Mouse (Mus musculus) hindbrain, postnatal 0 days (tissue): ENCODE results near the gene Fam133b. TPM values are rescaled to one million over a fixed set of nuclear protein-coding genes. Genes with fewer than 3 reads are reported as not detected.

ENCODE experiments used
- ATAC-seq: fragments of 200-750 bp; cut with Nextera tagmentation; 2 replicates; pipeline ENCODE4 v1.8.0; 2017; ENCODE audit warnings: mild to moderate bottlenecking, moderate TSS enrichment, moderate library complexity
- DNase-seq: peaks from one replicate; pipeline ENCODE4 v3.0.0-alpha.2; 2015; ENCODE audit warnings: low spot score
- H3K27ac ChIP-seq: fragments of 300-500 bp; sonication (generic); 2 replicates; pipeline ENCODE4 v1.5.1; 2014; ENCODE audit warnings: mild to moderate bottlenecking
- H3K27me3 ChIP-seq: fragments of 300-500 bp; sonication (generic); 2 replicates; pipeline ENCODE4 v1.6.1; 2014; ENCODE audit warnings: low read length, mixed read lengths; ENCODE audit not compliant: insufficient read depth
- H3K36me3 ChIP-seq: fragments of 300-500 bp; sonication (generic); 2 replicates; pipeline ENCODE4 v1.6.1; 2014; ENCODE audit warnings: low read length, mixed read lengths; ENCODE audit not compliant: insufficient read depth
- H3K4me1 ChIP-seq: fragments of 300-500 bp; sonication (generic); 2 replicates; pipeline ENCODE4 v1.6.1; 2014; ENCODE audit warnings: antibody characterized with exemption, low read length, mixed read lengths; ENCODE audit not compliant: insufficient read depth
- H3K4me2 ChIP-seq: fragments of 300-500 bp; sonication (generic); 2 replicates; pipeline ENCODE4 v1.6.1; 2014; ENCODE audit warnings: low read depth, mild to moderate bottlenecking, low read length, moderate library complexity, mixed read lengths
- H3K4me3 ChIP-seq: fragments of 300-500 bp; sonication (generic); 2 replicates; pipeline ENCODE4 v1.5.1; 2014; ENCODE audit warnings: low read length
- H3K9ac ChIP-seq: fragments of 300-500 bp; sonication (generic); replicated peaks from 2 replicates; pipeline ENCODE4 v1.6.1; 2014; ENCODE audit warnings: mild to moderate bottlenecking, low read length, moderate library complexity, mixed read lengths
- H3K9me3 ChIP-seq: fragments of 300-500 bp; sonication (generic); 2 replicates; pipeline ENCODE4 v1.6.1; 2016; ENCODE audit warnings: low read length, mixed read lengths
- CTCF ChIP-seq: IDR thresholded peaks from 2 replicates; pipeline ENCODE4 v1.5.1; 2016; ENCODE audit warnings: antibody characterized with exemption, control low read depth, low read depth
- WGBS: fragments of 180-500 bp; shearing (Covaris S2); extraction: QIAGEN DNeasy Blood & Tissue Kit; methylation state at CpG from one replicate; pipeline ENCODE4 v1.1.7; 2014; 5-methylcytosine and 5-hydroxymethylcytosine counted together
- polyA plus RNA-seq: library from polyadenylated mRNA; unstranded; fragments of >200 nt; fragmentation: Nextera tagmentation; extraction: Ambion mirVana; gene quantifications from 2 replicates; pipeline ENCODE4 v1.2.1, GENCODE M21; 2015
- total RNA-seq: library from RNA; depleted of rRNA; stranded (reverse); fragments of >200 nt; gene quantifications from 2 replicates; pipeline ENCODE4 v1.2.3, GENCODE M21; 2014

The Fam133b gene
- total and polyA plus RNA-seq, 2 experiments from 2014 or later = 20.9 to 25.6 TPM

DNA sequence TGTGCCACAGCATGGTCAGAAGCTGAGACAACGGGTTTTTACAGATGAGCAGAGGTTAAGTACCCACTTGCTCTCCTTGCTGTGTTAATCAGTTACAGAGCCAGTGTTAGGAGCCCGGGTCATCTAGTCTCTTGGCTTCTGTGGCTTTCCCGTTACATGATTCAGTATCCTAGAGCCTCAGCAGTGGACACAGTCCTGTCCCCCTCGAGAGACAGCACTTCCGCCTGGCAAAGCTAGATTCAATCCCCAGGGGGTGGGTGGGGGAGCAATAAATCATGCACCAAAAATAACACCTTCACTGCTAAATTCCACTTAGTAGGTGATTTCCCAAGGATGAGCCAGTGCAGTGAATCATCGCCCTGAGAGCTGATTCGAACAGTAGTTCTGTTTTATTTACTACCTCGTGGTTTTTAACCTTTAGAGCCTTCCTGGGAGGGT is 42.0 kb upstream of the Fam133b start:
- no peaks in the 10 kb centered on the region for H3K36me3 ChIP-seq
- H3K4me3 ChIP-seq = no peak overlapping the region
- H3K9ac ChIP-seq = no peak overlapping the region
- H3K27me3 ChIP-seq = no peaks in the 10 kb centered on the region
- 53% methylated on average over 8 of the region's 8 CpGs for WGBS
- no peaks in the 10 kb centered on the region for H3K9me3 ChIP-seq
- DNase-seq (no peak), ATAC-seq (no peak)
- H3K4me2 ChIP-seq = no peak overlapping the region
- no peaks in the 10 kb centered on the region for H3K4me1 ChIP-seq
- no peak for TF ChIP-seq CTCF
- H3K27ac ChIP-seq = no peak overlapping the region

DNA sequence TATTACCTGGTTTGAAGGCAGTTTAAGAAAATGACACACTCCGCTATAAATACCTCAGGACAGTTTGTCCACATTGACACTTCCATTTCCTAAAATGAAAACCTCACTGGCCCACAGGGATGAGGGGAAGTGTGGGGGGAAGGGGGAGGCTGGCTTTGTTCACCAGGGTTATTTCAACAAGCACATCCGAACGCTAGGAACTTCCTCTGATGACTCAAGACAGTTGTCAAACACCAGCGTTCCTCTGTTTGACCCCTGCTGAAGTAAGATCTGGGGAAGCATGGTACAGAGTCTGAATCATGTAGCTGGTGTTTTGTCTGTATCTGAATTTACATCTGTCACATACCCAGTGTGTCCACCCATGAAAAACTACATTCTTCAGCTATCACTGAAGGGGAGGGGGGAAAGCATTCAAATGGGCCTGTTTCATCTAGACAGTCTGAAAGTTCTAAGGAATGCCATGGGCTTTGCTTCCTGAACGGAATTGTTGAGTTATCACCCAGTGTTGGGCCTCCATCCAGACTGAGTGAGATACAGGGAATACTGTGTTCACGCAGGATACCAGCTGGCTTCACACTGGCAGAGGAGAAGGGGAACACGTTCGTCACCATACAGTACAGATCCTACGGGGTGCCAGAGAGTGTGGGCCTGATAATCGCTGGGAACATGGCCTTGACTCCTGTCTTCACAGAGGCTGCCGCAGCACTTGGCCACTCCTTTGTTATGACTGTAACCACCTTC is 40.9 kb upstream of the Fam133b start:
- no peaks in the 10 kb centered on the region for H3K9me3 ChIP-seq
- no peak overlapping the region for H3K4me3 ChIP-seq
- no peak for TF ChIP-seq CTCF
- H3K9ac ChIP-seq = no peak overlapping the region
- DNase-seq (no peak), ATAC-seq (no peak)
- H3K27ac ChIP-seq = no peak overlapping the region
- no peak overlapping the region for H3K4me2 ChIP-seq
- WGBS = 58% methylated on average over 11 of the region's 11 CpGs
- no peaks in the 10 kb centered on the region for H3K27me3 ChIP-seq
- no peaks in the 10 kb centered on the region for H3K4me1 ChIP-seq
- H3K36me3 ChIP-seq = no peaks in the 10 kb centered on the region

DNA sequence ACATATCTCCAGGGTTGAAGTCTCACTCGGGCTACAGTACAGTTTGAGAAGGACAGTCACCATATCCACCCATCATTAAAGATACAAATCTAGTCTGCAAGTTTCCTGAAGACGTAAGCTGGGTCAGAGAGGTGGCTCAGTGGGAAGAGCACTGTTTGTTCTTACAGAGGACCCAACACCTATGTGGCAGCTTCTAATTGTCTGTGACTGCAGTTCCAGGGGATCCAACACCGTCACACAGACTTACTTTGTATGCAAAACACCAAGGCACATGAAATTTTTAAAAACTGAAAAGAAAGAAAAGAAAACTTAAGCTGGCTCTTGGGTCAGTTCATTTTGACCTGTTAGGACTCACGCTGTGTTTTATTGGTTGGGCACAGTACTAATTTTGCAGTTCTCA is 40.3 kb upstream of the Fam133b start:
- Histone ChIP-seq H3K27ac (no peak overlapping the region), H3K4me3 (no peak overlapping the region), H3K9me3 (no peaks in the 10 kb centered on the region), H3K9ac (no peak overlapping the region), H3K4me2 (no peak overlapping the region), H3K27me3 (no peaks in the 10 kb centered on the region), H3K36me3 (no peaks in the 10 kb centered on the region), H3K4me1 (no peaks in the 10 kb centered on the region)
- 77% methylated on average over 4 of the region's 4 CpGs for WGBS
- DNase-seq = no peak
- no peak for ATAC-seq
- no peak for TF ChIP-seq CTCF

DNA sequence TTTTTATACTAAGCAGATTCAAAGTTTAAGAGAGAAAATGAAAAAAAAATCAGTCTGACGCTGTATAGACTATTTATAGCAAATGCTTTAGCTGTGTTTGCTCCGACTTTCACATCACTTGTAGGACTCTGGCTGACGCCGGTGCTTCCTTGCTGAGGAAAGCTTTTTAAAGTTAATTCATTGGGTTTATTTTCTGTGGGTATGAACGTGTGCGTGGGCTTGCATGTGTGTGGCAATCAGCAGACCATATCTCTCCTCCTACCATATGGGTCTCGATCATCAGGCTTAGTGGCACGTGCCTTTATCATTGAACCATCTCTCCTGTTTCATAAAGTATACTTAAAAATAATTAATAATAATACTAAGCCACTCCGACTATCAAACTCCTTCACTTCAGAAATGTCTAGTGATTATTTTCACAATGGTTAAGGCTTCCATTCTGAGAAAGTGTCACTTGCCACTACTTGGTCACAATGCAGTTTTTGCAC is 39.8 kb upstream of the Fam133b start:
- 89% methylated on average over 9 of the region's 9 CpGs for WGBS

DNA sequence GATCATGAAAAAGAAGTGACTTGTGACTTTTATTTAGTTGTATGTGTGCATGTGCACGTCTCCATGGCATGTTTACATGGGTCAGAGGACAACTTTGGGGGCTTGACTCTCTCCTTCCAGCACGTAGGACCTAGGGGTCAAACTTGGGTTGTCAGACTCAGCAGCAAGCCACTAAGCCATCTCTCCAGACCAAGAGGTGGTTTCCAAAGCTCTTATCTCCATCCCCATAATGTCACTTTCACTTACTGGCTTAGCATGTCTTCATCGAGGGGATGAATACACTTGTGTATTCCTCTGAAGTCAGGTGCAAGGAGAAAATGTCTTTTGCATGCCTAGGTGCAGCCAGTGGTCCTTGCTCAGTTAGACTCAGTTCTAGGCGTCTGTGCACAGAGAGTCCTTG is 39.2 kb upstream of the Fam133b start:
- 74% methylated on average over 4 of the region's 4 CpGs for WGBS
- ATAC-seq = no peak
- no peak overlapping the region for H3K4me3 ChIP-seq

More for the DNA sequence above, 39.8 kb upstream of the Fam133b start:
- H3K9me3 ChIP-seq = no peaks in the 10 kb centered on the region
- H3K4me2 ChIP-seq = no peak overlapping the region
- ATAC-seq = no peak
- no peak overlapping the region for H3K27ac ChIP-seq
- no peak for DNase-seq
- H3K36me3 ChIP-seq = no peaks in the 10 kb centered on the region
- H3K4me1 ChIP-seq = no peaks in the 10 kb centered on the region
- H3K9ac ChIP-seq = no peak overlapping the region
- H3K4me3 ChIP-seq = no peak overlapping the region
- H3K27me3 ChIP-seq = no peaks in the 10 kb centered on the region
- no peak for TF ChIP-seq CTCF

DNA sequence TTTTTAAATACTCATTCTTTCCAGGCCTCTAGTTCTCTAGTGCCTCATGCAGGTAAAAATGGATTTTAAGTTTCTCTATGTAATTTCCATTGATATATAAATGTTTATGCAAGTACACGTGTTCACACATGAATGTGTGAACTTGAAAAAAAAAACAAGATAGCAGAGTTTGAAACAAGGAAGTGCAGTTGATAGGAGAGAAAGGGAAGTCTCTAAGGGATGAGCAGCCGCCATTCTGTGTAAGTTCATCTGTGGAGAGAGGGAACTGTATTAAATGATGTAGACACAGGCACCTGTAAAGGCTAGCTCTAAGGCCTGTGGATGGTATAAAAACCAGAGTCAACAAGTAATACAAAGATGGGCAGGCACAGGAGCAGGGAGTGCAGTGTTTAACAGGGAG is 38.1 kb upstream of the Fam133b start:
- Histone ChIP-seq H3K4me1 (no peaks in the 10 kb centered on the region), H3K4me2 (no peak overlapping the region), H3K27ac (no peak overlapping the region), H3K9me3 (no peaks in the 10 kb centered on the region), H3K9ac (no peak overlapping the region), H3K27me3 (no peaks in the 10 kb centered on the region), H3K4me3 (no peak overlapping the region), H3K36me3 (no peaks in the 10 kb centered on the region)
- ATAC-seq (no peak), DNase-seq (no peak)
- no peak for TF ChIP-seq CTCF
- 82% methylated on average over 2 of the region's 2 CpGs for WGBS

More for the DNA sequence above, 39.2 kb upstream of the Fam133b start:
- Histone ChIP-seq H3K4me2 (no peak overlapping the region), H3K27ac (no peak overlapping the region), H3K9ac (no peak overlapping the region), H3K36me3 (no peaks in the 10 kb centered on the region), H3K4me1 (no peaks in the 10 kb centered on the region), H3K9me3 (no peaks in the 10 kb centered on the region), H3K27me3 (no peaks in the 10 kb centered on the region)
- no peak for TF ChIP-seq CTCF
- DNase-seq = no peak
